Mouse (Mus musculus) intestine, embryonic 14.5 days (tissue): Measurements from ENCODE around the gene Camk1g. TPM values are rescaled to one million over a fixed set of nuclear protein-coding genes. Genes with fewer than 3 reads are reported as not detected.

Experiments
- ATAC-seq: fragments of 200-750 bp; cut with Nextera tagmentation; replicated peaks from 2 replicates; pipeline ENCODE4 v1.8.0; 2017; ENCODE audit warnings: low read depth, moderate number of reproducible peaks, moderate TSS enrichment, moderate library complexity; ENCODE audit not compliant: low FRiP score, low TSS enrichment
- DNase-seq: peaks from one replicate; pipeline ENCODE4 v3.0.0-alpha.2; 2018; ENCODE audit warnings: low spot score
- H3K27ac ChIP-seq: fragments of 300-500 bp; sonication (generic); 2 replicates; pipeline ENCODE4 v1.5.1; 2014; ENCODE audit warnings: low read depth, mild to moderate bottlenecking, control low read depth
- H3K27me3 ChIP-seq: fragments of 300-500 bp; sonication (generic); replicated peaks from 2 replicates; pipeline ENCODE4 v1.6.1; 2014; ENCODE audit warnings: low read length, control low read depth; ENCODE audit not compliant: control insufficient read depth, insufficient read depth
- H3K36me3 ChIP-seq: fragments of 300-500 bp; sonication (generic); 2 replicates; pipeline ENCODE4 v1.6.1; 2014; ENCODE audit warnings: low read length, control low read depth; ENCODE audit not compliant: control insufficient read depth, insufficient read depth
- H3K4me1 ChIP-seq: fragments of 300-500 bp; sonication (generic); replicated peaks from 2 replicates; pipeline ENCODE4 v1.6.1; 2014; ENCODE audit warnings: low read length, control low read depth, mixed read lengths; ENCODE audit not compliant: control insufficient read depth, insufficient read depth
- H3K4me2 ChIP-seq: fragments of 300-500 bp; sonication (generic); 2 replicates; pipeline ENCODE4 v1.6.1; 2014; ENCODE audit warnings: low read length
- H3K4me3 ChIP-seq: fragments of 300-500 bp; sonication (generic); 2 replicates; pipeline ENCODE4 v1.5.1; 2014; ENCODE audit warnings: low read depth, low read length, control low read depth, mixed read lengths
- H3K9ac ChIP-seq: fragments of 300-500 bp; sonication (generic); 2 replicates; pipeline ENCODE4 v1.6.1; 2014; ENCODE audit warnings: mild to moderate bottlenecking, low read length
- H3K9me3 ChIP-seq: fragments of 300-500 bp; sonication (generic); 2 replicates; pipeline ENCODE4 v1.6.1; 2016; ENCODE audit warnings: low read length, control low read depth; ENCODE audit not compliant: control insufficient read depth
- WGBS: fragments of 180-500 bp; shearing (Covaris S2); extraction: QIAGEN DNeasy Blood & Tissue Kit; methylation state at CpG from one replicate; pipeline ENCODE4 v1.1.7; 2014; 5-methylcytosine and 5-hydroxymethylcytosine counted together
- polyA plus RNA-seq: library from polyadenylated mRNA; unstranded; fragments of >200 nt; fragmentation: Nextera tagmentation; extraction: Ambion mirVana; gene quantifications from 2 replicates; pipeline ENCODE4 v1.2.1, GENCODE M21; 2014

The Camk1g gene
- polyA plus RNA-seq, 1 experiment from 2014 or later, result 9.5 TPM

DNA sequence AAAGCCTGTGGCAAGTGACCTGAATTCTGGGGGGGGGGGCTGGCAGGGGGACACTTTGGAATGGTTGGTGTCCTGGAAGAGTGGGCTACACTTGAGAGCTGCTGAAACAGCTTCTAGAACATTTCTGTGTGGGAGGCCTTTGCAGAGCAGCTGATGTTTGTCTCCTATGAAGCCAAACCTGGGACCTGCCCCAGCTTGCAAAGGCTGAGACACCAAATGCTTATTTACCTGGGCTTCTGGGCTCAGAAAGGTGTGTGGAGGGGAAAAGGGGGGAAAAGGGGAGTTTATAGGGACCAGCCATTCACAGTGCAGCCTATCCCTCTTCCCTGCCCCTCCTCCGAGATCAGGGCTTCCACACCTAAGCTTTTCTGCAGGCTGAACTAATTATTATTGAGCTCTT lies 70.1 kb downstream of the Camk1g start:
- ATAC-seq (no peak), DNase-seq (no peak)
- Histone ChIP-seq H3K27me3 (no peaks in the 10 kb centered on the region), H3K9ac (no peak overlapping the region), H3K27ac (no peak overlapping the region), H3K9me3 (no peaks in the 10 kb centered on the region), H3K4me3 (no peak overlapping the region), H3K4me2 (no peak overlapping the region), H3K4me1 (peaks cover 11% of the 10 kb centered on the region; the same call in 1 of the 2 replicates), H3K36me3 (no peaks in the 10 kb centered on the region)
- 67% methylated on average over 1 of the region's 1 CpGs for WGBS

DNA sequence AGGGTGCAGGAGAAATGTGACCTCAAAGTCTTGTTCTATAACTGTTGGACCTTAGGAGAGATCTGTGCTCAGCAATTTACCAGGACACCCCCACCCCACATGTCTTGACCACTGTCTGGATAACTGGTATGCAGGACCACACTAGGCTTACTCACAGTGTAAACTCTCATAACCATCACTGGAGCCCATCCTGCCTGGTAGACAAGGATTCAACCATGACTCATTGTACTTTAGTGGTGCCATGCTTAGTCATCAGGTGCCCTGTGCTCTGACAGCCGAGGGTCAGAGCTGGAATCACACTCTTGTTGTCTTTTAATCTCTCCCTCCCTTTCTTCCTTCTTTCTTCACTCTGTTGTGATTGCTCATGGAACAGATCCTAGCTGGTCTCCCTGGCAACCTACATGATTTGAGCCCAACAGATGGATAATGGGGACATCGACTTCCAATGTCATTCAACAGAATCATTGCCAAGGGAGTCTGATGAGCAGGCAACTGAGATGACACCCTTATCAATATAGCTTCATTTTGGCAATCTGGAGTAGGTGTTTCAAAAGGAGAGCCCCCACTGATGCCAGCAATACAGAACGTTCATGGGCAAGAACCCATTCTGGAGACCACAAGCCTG lies 71.8 kb downstream of the Camk1g start:
- no peak overlapping the region for H3K27ac ChIP-seq
- peaks cover 11% of the 10 kb centered on the region; the same call in 1 of the 2 replicates for H3K4me1 ChIP-seq
- ATAC-seq (no peak), DNase-seq (no peak)
- no peaks in the 10 kb centered on the region for H3K36me3 ChIP-seq
- H3K4me3 ChIP-seq, result no peak overlapping the region
- no peaks in the 10 kb centered on the region for H3K9me3 ChIP-seq
- H3K4me2 ChIP-seq, result no peak overlapping the region
- H3K9ac ChIP-seq, result no peak overlapping the region
- no peaks in the 10 kb centered on the region for H3K27me3 ChIP-seq
- WGBS, result 85% methylated on average over 3 of the region's 3 CpGs

Other genes with a start within 250 kb of the Camk1g start
- gene Diexf, start 240.0 kb downstream of the Camk1g start, polyA plus RNA-seq, result 11.2 and 12.1 TPM in 2 replicates
- gene Irf6, start 217.2 kb downstream of the Camk1g start, polyA plus RNA-seq, result 69.1 and 71.5 TPM in 2 replicates
- 15.6 and 17.1 TPM in 2 replicates for gene A130010J15Rik, start 202.3 kb downstream of the Camk1g start, polyA plus RNA-seq
- 3.5 and 3.8 TPM in 2 replicates for gene Traf3ip3, start 168.6 kb downstream of the Camk1g start, polyA plus RNA-seq
- 3.4 and 4.0 TPM in 2 replicates for gene Lamb3, start 162.6 kb downstream of the Camk1g start, polyA plus RNA-seq
- 0.36 and 0.87 TPM in 2 replicates for gene Hsd11b1, start 106.2 kb downstream of the Camk1g start, polyA plus RNA-seq
- 23.3 and 24.3 TPM in 2 replicates for gene G0s2, start 97.1 kb downstream of the Camk1g start, polyA plus RNA-seq